Mouse (Mus musculus) CH12.LX (cell line): ENCODE data around the gene Hist1h1c. TPM values are rescaled to one million over a fixed set of nuclear protein-coding genes. Genes with fewer than 3 reads are reported as not detected.
A peak's percentile ranks its signal among the peaks of the same experiment; 100 is the strongest.

Experiments used
- DNase-seq: peaks from one replicate; pipeline ENCODE4 v3.0.0-alpha.2; 2013; ENCODE audit errors: extremely low read depth
- H3K27ac ChIP-seq: 2 replicates; pipeline ENCODE4 v1.5.1; 2012; ENCODE audit warnings: low read depth, mild to moderate bottlenecking, control low read depth, moderate library complexity; ENCODE audit not compliant: insufficient read depth
- H3K27me3 ChIP-seq: replicated peaks from 2 replicates; pipeline ENCODE3; 2012; ENCODE audit warnings: inconsistent platforms
- H3K36me3 ChIP-seq, 2 experiments: replicated peaks in 1 of 2; 2 replicates each; pipeline versions ENCODE3 to v1.6.1; 2012; ENCODE audit warnings: inconsistent platforms in 1 of 2, low read length in 1 of 2, mild to moderate bottlenecking in 1 of 2, mixed read lengths in 1 of 2, moderate library complexity in 1 of 2; ENCODE audit not compliant: control insufficient read depth in 1 of 2, insufficient read depth in 1 of 2
- H3K4me1 ChIP-seq, 2 experiments: 2 replicates each; pipeline ENCODE4 v1.6.1; 2012; ENCODE audit warnings: inconsistent platforms in 1 of 2, moderate library complexity in 1 of 2; ENCODE audit not compliant: insufficient read depth in 2 of 2, control insufficient read depth in 1 of 2
- H3K4me2 ChIP-seq: 2 replicates; pipeline ENCODE4 v1.6.1; 2012; ENCODE audit warnings: low read depth, mild to moderate bottlenecking, control low read depth; ENCODE audit not compliant: poor library complexity, insufficient read depth, severe bottlenecking
- H3K4me3 ChIP-seq, 3 experiments: fragments of 150-350 bp in 1 of 3; sonication (generic) in 1 of 3; replicated peaks in 1 of 3; 2 replicates each; pipeline versions ENCODE3 to v1.5.1; 2011 to 2012; ENCODE audit warnings: low read depth in 2 of 3, low read length in 2 of 3, mild to moderate bottlenecking in 2 of 3, moderate library complexity in 2 of 3, control low read depth in 1 of 3, improper control_type of control experiment in 1 of 3, inconsistent platforms in 1 of 3, mixed read lengths in 1 of 3; ENCODE audit not compliant: poor library complexity in 1 of 3
- H3K79me2 ChIP-seq: replicated peaks from 2 replicates; pipeline ENCODE4 v1.6.1; 2012; ENCODE audit warnings: mild to moderate bottlenecking, moderate library complexity; ENCODE audit not compliant: control insufficient read depth, poor library complexity, insufficient read depth, severe bottlenecking; ENCODE audit errors: extremely low read depth
- H3K9ac ChIP-seq: 2 replicates; pipeline ENCODE4 v1.6.1; 2012; ENCODE audit warnings: low read depth, mild to moderate bottlenecking, control low read depth, moderate library complexity; ENCODE audit not compliant: insufficient read depth
- H3K9me3 ChIP-seq: replicated peaks from 2 replicates; pipeline ENCODE3; 2012; ENCODE audit warnings: low read length, inconsistent platforms, mixed read lengths
- BHLHE40 ChIP-seq: IDR thresholded peaks from 2 replicates; pipeline ENCODE4 v1.6.1; 2011; ENCODE audit warnings: mild to moderate bottlenecking, low read depth, low read length, improper control_type of control experiment
- CHD1 ChIP-seq: IDR thresholded peaks from 2 replicates; pipeline ENCODE4 v1.6.1; 2012; ENCODE audit warnings: low read depth, low read length, improper control_type of control experiment, inconsistent platforms
- ETS1 ChIP-seq: conservative IDR thresholded peaks from 2 replicates; pipeline ENCODE4 v1.6.1; 2012; ENCODE audit warnings: low read depth, mild to moderate bottlenecking, inconsistent platforms, low read length, improper control_type of control experiment, moderate library complexity
- JUN ChIP-seq: IDR thresholded peaks from 2 replicates; pipeline ENCODE4 v1.6.1; 2011; ENCODE audit warnings: low read depth, mild to moderate bottlenecking, low read length, improper control_type of control experiment, moderate library complexity; ENCODE audit not compliant: insufficient read depth
- JUND ChIP-seq: conservative IDR thresholded peaks from 2 replicates; pipeline ENCODE4 v1.6.1; 2011; ENCODE audit warnings: low read depth, low read length, improper control_type of control experiment
- KAT2A ChIP-seq: IDR thresholded peaks from 2 replicates; pipeline ENCODE4 v1.6.1; 2012; ENCODE audit warnings: low read length, improper control_type of control experiment, inconsistent platforms; ENCODE audit not compliant: insufficient replicate concordance
- MAFK ChIP-seq: IDR thresholded peaks from 2 replicates; pipeline ENCODE4 v1.6.1; 2011; ENCODE audit warnings: low read length, improper control_type of control experiment; ENCODE audit not compliant: insufficient replicate concordance
- MYC ChIP-seq: IDR thresholded peaks from 2 replicates; pipeline ENCODE4 v1.6.1; 2011; ENCODE audit warnings: low read depth, mild to moderate bottlenecking, improper control_type of control experiment, low read length
- NELFE ChIP-seq: IDR thresholded peaks from 2 replicates; pipeline ENCODE4 v1.6.1; 2011; ENCODE audit warnings: low read depth, low read length, improper control_type of control experiment
- PAX5 ChIP-seq: IDR thresholded peaks from 2 replicates; pipeline ENCODE4 v1.6.1; 2012; ENCODE audit warnings: low read length, inconsistent platforms, mixed read lengths
- POLR2AphosphoS2 ChIP-seq: IDR thresholded peaks from 2 replicates; pipeline ENCODE4 v1.6.1; 2011; ENCODE audit warnings: low read depth, low read length, improper control_type of control experiment
- RAD21 ChIP-seq: IDR thresholded peaks from 2 replicates; pipeline ENCODE4 v1.6.1; 2011; ENCODE audit warnings: low read depth, mild to moderate bottlenecking, low read length, improper control_type of control experiment, moderate library complexity
- RCOR1 ChIP-seq: conservative IDR thresholded peaks from 2 replicates; pipeline ENCODE4 v1.6.1; 2012; ENCODE audit warnings: low read depth, mild to moderate bottlenecking, inconsistent platforms, low read length, improper control_type of control experiment
- SMC3 ChIP-seq: IDR thresholded peaks from 2 replicates; pipeline ENCODE4 v1.6.1; 2011; ENCODE audit warnings: low read depth, low read length, improper control_type of control experiment
- UBTF ChIP-seq: IDR thresholded peaks from 2 replicates; pipeline ENCODE4 v1.6.1; 2012; ENCODE audit warnings: low read depth, mild to moderate bottlenecking, inconsistent platforms, low read length, improper control_type of control experiment, moderate library complexity
- ZC3H11A ChIP-seq: IDR thresholded peaks from 2 replicates; pipeline ENCODE4 v1.6.1; 2012; ENCODE audit warnings: low read depth, mild to moderate bottlenecking, inconsistent platforms, low read length, improper control_type of control experiment
- ZMIZ1 ChIP-seq: IDR thresholded peaks from 2 replicates; pipeline ENCODE4 v1.6.1; 2012; ENCODE audit warnings: low read depth, mild to moderate bottlenecking, inconsistent platforms, low read length, improper control_type of control experiment
- dilution Hi-C: fragments of 300-500 bp; cut with MboI; formaldehyde crosslinking; loops from 2 replicates; pipeline ENCODE4 v1.14.3; 2020; ENCODE audit warnings: low sequenced_read_pairs; ENCODE audit not compliant: extremely low pct_unique_long_range_greater_than_20kb, extremely low pct_ligation_motif_present
- in situ Hi-C: fragments of 300-500 bp; cut with MboI; formaldehyde crosslinking; loops from 3 replicates; pipeline ENCODE4 v1.14.3; 2019; ENCODE audit warnings: low sequenced_read_pairs, low pct_ligation_motif_present, low pct_unique_long_range_greater_than_20kb, mixed read lengths
- polyA plus RNA-seq: library from polyadenylated mRNA; unstranded; fragments of >175 nt; gene quantifications from 2 replicates; pipeline ENCODE4 v1.2.1, GENCODE M21; 2012; ENCODE audit warnings: low read depth; ENCODE audit not compliant: insufficient read length
- total RNA-seq, 2 experiments: library from RNA; depleted of rRNA; stranded (reverse); fragments of 300-350 nt in 1 of 2; fragments of >200 nt in 1 of 2; gene quantifications; 2 replicates each; pipeline ENCODE4 v1.2.3; 2012 to 2014

Hist1h1c gene
- total and polyA plus RNA-seq, 3 experiments: 12.5 to 597 (median 22.8) TPM

DNA sequence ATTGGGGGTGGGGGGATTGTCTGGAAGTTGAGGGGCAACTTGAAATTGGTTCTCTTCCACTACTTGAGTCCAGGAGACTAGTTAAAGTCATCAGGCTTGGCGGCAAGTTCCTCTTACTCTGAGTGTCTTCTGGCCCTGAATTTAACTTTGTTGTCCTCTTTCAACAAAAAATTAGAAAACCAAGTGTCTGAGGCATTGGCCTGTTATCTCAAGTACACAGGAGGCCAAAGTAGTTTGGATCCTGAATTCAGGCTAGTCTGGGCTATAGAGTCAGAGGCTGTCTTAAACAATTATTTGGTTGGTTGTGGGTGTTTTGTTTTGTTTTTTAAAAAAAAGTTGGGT lies 26.5 kb downstream of the Hist1h1c start:
- dilution Hi-C loops: no loop called here
- no peaks in the 10 kb centered on the region for H3K27me3 ChIP-seq
- H3K4me3 ChIP-seq: no peak overlapping the region
- H3K9ac ChIP-seq: no peak overlapping the region; the same call in 1 of the 2 replicates
- no peaks in the 10 kb centered on the region for H3K9me3 ChIP-seq
- TF ChIP-seq MYC (no peak), SMC3 (no peak), PAX5 (no peak), CHD1 (no peak), JUN (no peak), RCOR1 (no peak), ZC3H11A (no peak), BHLHE40 (no peak), NELFE (no peak), ZMIZ1 (no peak), MAFK (no peak), ETS1 (no peak), RAD21 (no peak), KAT2A (no peak), POLR2AphosphoS2 (no peak), UBTF (no peak)
- TF ChIP-seq, all 38 proteins: peak for 0
- H3K4me1 ChIP-seq: peaks cover 0 to 20% of the 10 kb centered on the region in 2 experiments; a peak in 2 of 4 replicates
- H3K36me3 ChIP-seq: no peaks in the 10 kb centered on the region
- H3K27ac ChIP-seq: no peak overlapping the region
- in situ Hi-C loops: loop anchor here (25.0 kb wide), 1 partner anchor 1728 kb away; the partner anchor contains the start of genes Hist1h2ag, Hist1h2ah, Hist1h2bj and Hist1h2bk
- peak overlapping the region; percentile 88; the same call in 1 of the 2 replicates for H3K4me2 ChIP-seq
- H3K79me2 ChIP-seq: no peaks in the 10 kb centered on the region
- DNase-seq: no peak

DNA sequence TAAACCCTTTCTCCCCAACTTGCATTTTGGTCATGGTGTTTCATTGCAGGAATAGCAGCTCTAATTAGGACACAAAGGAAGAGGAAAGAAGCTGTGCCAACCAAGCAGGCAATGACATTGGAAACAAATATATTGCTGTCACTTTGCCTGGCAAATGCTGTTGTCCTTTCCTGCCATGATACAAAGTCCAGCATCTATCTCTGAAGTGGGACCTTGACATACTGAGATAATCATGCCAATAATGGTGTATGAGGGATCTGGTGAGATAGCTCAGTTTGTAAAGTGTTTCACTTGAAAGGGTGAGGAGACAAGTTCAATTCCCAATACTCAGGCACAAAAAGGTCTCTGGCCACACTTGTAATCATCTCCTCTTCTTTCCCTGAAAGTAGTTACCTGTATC lies 28.2 kb downstream of the Hist1h1c start:
- dilution Hi-C loops: no loop called here
- Histone ChIP-seq H3K9ac (no peak overlapping the region), H3K27ac (no peak overlapping the region), H3K4me3 (no peak overlapping the region), H3K36me3 (no peaks in the 10 kb centered on the region), H3K27me3 (no peaks in the 10 kb centered on the region), H3K79me2 (no peaks in the 10 kb centered on the region), H3K4me1 (peaks cover 0 to 20% of the 10 kb centered on the region in 2 experiments; a peak in 2 of 4 replicates), H3K4me2 (no peak overlapping the region), H3K9me3 (no peaks in the 10 kb centered on the region)
- no peak for TF ChIP-seq JUND
- no peak for TF ChIP-seq BHLHE40
- in situ Hi-C loops: loop anchor here (25.0 kb wide), 1 partner anchor 1729 kb away; the partner anchor contains the start of genes Hist1h2ag, Hist1h2ah, Hist1h2bj and Hist1h2bk
- DNase-seq: no peak
